Mouse (Mus musculus) lung, postnatal 10 days (tissue): Measurements from ENCODE around the gene Ftl1-ps1.

Experiments
- DNase-seq: peaks from one replicate; pipeline ENCODE4 v3.0.0; 2021

The Ftl1-ps1 gene

GRCm38 (mm10) chr13:74399298-74399839 is at the start of gene Ftl1-ps1:
Gene Ftl1-ps1 (plus strand): TSS chr13:74399694.
- DNase-seq, result no peak

- DNase-seq, result peak; percentile 23
Observed at GRCm38 (mm10) chr13:74350435-74350906, 49.0 kb upstream of the Ftl1-ps1 start.

GRCm38 (mm10) chr13:74356491-74356890 is 43.0 kb upstream of the Ftl1-ps1 start:
- no peak for DNase-seq

- DNase-seq, result no peak
Observed at GRCm38 (mm10) chr13:74362218-74362617, 37.3 kb upstream of the Ftl1-ps1 start.

- DNase-seq, result no peak
Observed at GRCm38 (mm10) chr13:74363176-74363858, 36.2 kb upstream of the Ftl1-ps1 start.

GRCm38 (mm10) chr13:74363859-74364235 is 35.6 kb upstream of the Ftl1-ps1 start, which contains the start of gene Lrrc14b:
Gene Lrrc14b (minus strand): TSS chr13:74364005.
- DNase-seq, result peak; percentile 46

GRCm38 (mm10) chr13:74381533-74382276 is 17.8 kb upstream of the Ftl1-ps1 start:
- DNase-seq, result no peak

GRCm38 (mm10) chr13:74382289-74382688 is 17.2 kb upstream of the Ftl1-ps1 start:
- no peak for DNase-seq

- DNase-seq, result no peak
Observed at GRCm38 (mm10) chr13:74389730-74390129, 9.8 kb upstream of the Ftl1-ps1 start.

- peak; percentile 79 for DNase-seq
Observed at GRCm38 (mm10) chr13:74390371-74390990, 9.0 kb upstream of the Ftl1-ps1 start, which contains the start of gene Zfp72. Gene Zfp72 (minus strand): TSS chr13:74390836.

- no peak for DNase-seq
Observed at GRCm38 (mm10) chr13:74391156-74391555, 8.3 kb upstream of the Ftl1-ps1 start.

- no peak for DNase-seq
Observed at GRCm38 (mm10) chr13:74439895-74440294, 40.4 kb downstream of the Ftl1-ps1 start.
